Mouse (Mus musculus) ES-E14 (cell line): ENCODE measurements around the gene Atp1b2. TPM values are rescaled to one million over a fixed set of nuclear protein-coding genes. Genes with fewer than 3 reads are reported as not detected.

ENCODE experiments used
- DNase-seq: peaks from one replicate; pipeline ENCODE4 v3.0.0-alpha.2; 2013; ENCODE audit warnings: low read depth, low spot score
- H3K27ac ChIP-seq: 2 replicates; pipeline ENCODE4 v1.5.1; 2012; ENCODE audit warnings: low read depth, mild to moderate bottlenecking, low read length, moderate library complexity, mixed read lengths; ENCODE audit not compliant: poor library complexity, insufficient read depth, severe bottlenecking
- H3K36me3 ChIP-seq: 2 replicates; pipeline ENCODE4 v1.6.1; 2012; ENCODE audit warnings: mild to moderate bottlenecking, low read length, moderate library complexity, mixed read lengths; ENCODE audit not compliant: control insufficient read depth, poor library complexity, insufficient read depth, severe bottlenecking
- H3K4me1 ChIP-seq, 2 experiments: fragments of 150-350 bp in 1 of 2; sonication (generic) in 1 of 2; 2 replicates each; pipeline ENCODE4 v1.6.1; 2012; ENCODE audit warnings: low read length in 2 of 2, mild to moderate bottlenecking in 1 of 2, mixed read lengths in 1 of 2; ENCODE audit not compliant: control insufficient read depth in 2 of 2, insufficient read depth in 2 of 2, poor library complexity in 1 of 2
- H3K4me3 ChIP-seq, 2 experiments: fragments of 150-350 bp in 1 of 2; sonication (generic) in 1 of 2; 2 replicates each; pipeline ENCODE4 v1.5.1; 2012; ENCODE audit warnings: low read length in 2 of 2, low read depth in 1 of 2, mild to moderate bottlenecking in 1 of 2, mixed read lengths in 1 of 2; ENCODE audit not compliant: insufficient read depth in 1 of 2, poor library complexity in 1 of 2, severe bottlenecking in 1 of 2
- H3K9ac ChIP-seq: 2 replicates; pipeline ENCODE4 v1.6.1; 2012; ENCODE audit warnings: low read depth, mild to moderate bottlenecking, low read length, mixed read lengths; ENCODE audit not compliant: poor library complexity, insufficient read depth, severe bottlenecking
- H3K9me3 ChIP-seq: fragments of 150-350 bp; sonication (generic); 2 replicates; pipeline ENCODE4 v1.6.1; 2012; ENCODE audit warnings: low read depth, mild to moderate bottlenecking, low read length; ENCODE audit not compliant: control insufficient read depth, insufficient read depth
- CHD2 ChIP-seq: IDR thresholded peaks from 2 replicates; pipeline ENCODE4 v1.6.1; 2014; ENCODE audit warnings: mild to moderate bottlenecking, low read depth, low read length, inconsistent platforms
- HCFC1 ChIP-seq: IDR thresholded peaks from 2 replicates; pipeline ENCODE4 v1.6.1; 2012; ENCODE audit warnings: low read length, inconsistent platforms, borderline replicate concordance; ENCODE audit not compliant: insufficient read depth
- MAFK ChIP-seq: IDR thresholded peaks from 2 replicates; pipeline ENCODE4 v1.6.1; 2014; ENCODE audit warnings: mild to moderate bottlenecking, low read depth, low read length, inconsistent platforms; ENCODE audit not compliant: insufficient read depth
- ZC3H11A ChIP-seq: IDR thresholded peaks from 2 replicates; pipeline ENCODE4 v1.6.1; 2012; ENCODE audit warnings: low read depth, mild to moderate bottlenecking, inconsistent platforms, low read length, borderline replicate concordance
- ZNF384 ChIP-seq: IDR thresholded peaks from 2 replicates; pipeline ENCODE4 v1.6.1; 2012; ENCODE audit warnings: low read depth, low read length, inconsistent platforms
- in situ Hi-C, 2 experiments: fragments of 600-800 bp; cut with MboI; formaldehyde crosslinking; loops; one replicate each; pipeline ENCODE4 v1.15.1; 2025; ENCODE audit warnings: low sequenced_read_pairs in 2 of 2, inconsistent platforms in 1 of 2; ENCODE audit not compliant: unreplicated experiment in 2 of 2
- total RNA-seq: library from RNA; depleted of rRNA; stranded (reverse); fragments of 300-350 nt; gene quantifications from 2 replicates; pipeline ENCODE4 v1.2.3, GENCODE M21; 2012

Gene Atp1b2
- total RNA-seq, 1 experiment = 13.1 TPM

GRCm38 (mm10) chr11:69635471-69635870, 29.7 kb upstream of the Atp1b2 start:
- Histone ChIP-seq H3K4me3 (no peak overlapping the region), H3K27ac (no peak overlapping the region), H3K4me1 (peaks cover 2 to 6% of the 10 kb centered on the region in 2 experiments; a peak in 2 of 4 replicates), H3K9me3 (no peaks in the 10 kb centered on the region), H3K36me3 (peaks cover 10% of the 10 kb centered on the region), H3K9ac (no peak overlapping the region)
- no peak for TF ChIP-seq CHD2
- TF ChIP-seq HCFC1 = no peak
- no peak for TF ChIP-seq MAFK
- TF ChIP-seq ZNF384 = no peak
- TF ChIP-seq ZC3H11A = no peak
- no peak for DNase-seq
- in situ Hi-C loops = no loop called here

GRCm38 (mm10) chr11:69633128-69633866, 27.6 kb upstream of the Atp1b2 start:
- Histone ChIP-seq H3K4me1 (peaks cover 2 to 6% of the 10 kb centered on the region in 2 experiments; a peak in 2 of 4 replicates), H3K4me3 (peak overlapping the region; percentile 85 to 96), H3K9me3 (no peaks in the 10 kb centered on the region), H3K27ac (peak overlapping the region; percentile 89), H3K36me3 (peaks cover 3% of the 10 kb centered on the region; the same call in 1 of the 2 replicates), H3K9ac (peak overlapping the region; percentile 96)
- no peak for DNase-seq
- in situ Hi-C loops = no loop called here
- TF ChIP-seq ZNF384 (peak; percentile 94), ZC3H11A (no peak)

- peak; percentile 100 for DNase-seq
- in situ Hi-C loops = no loop called here
- H3K27ac ChIP-seq = peak within 1 kb of the TSS; percentile 89
- peaks cover 2 to 6% of the 10 kb centered on the region in 2 experiments; a peak in 2 of 4 replicates for H3K4me1 ChIP-seq
- peak within 1 kb of the TSS; percentile 85 to 96 for H3K4me3 ChIP-seq
- peaks cover 3% of the 10 kb centered on the region; the same call in 1 of the 2 replicates for H3K36me3 ChIP-seq
- H3K9ac ChIP-seq = peak within 1 kb of the TSS; percentile 96
- TF ChIP-seq MAFK (no peak), ZC3H11A (no peak), ZNF384 (peak; percentile 98), HCFC1 (peak; percentile 59; the same call in 1 of the 2 replicates), CHD2 (no peak)
- H3K9me3 ChIP-seq = no peaks in the 10 kb centered on the region
Measured at GRCm38 (mm10) chr11:69632284-69633089, 26.7 kb upstream of the Atp1b2 start, which contains the start of gene Fxr2. TSS of gene Fxr2 (plus strand) at chr11:69632990.

- no peaks in the 10 kb centered on the region for H3K36me3 ChIP-seq
- H3K9ac ChIP-seq = no peak overlapping the region
- H3K4me1 ChIP-seq = peaks cover 0 to 3% of the 10 kb centered on the region in 2 experiments; a peak in 1 of 4 replicates
- TF ChIP-seq HCFC1 (no peak), MAFK (no peak), ZC3H11A (no peak), CHD2 (no peak), ZNF384 (no peak)
- in situ Hi-C loops = no loop called here
- DNase-seq = no peak
- H3K9me3 ChIP-seq = no peaks in the 10 kb centered on the region
- no peak overlapping the region for H3K27ac ChIP-seq
- no peak overlapping the region for H3K4me3 ChIP-seq
Measured at GRCm38 (mm10) chr11:69629802-69630201, 24.1 kb upstream of the Atp1b2 start.
